Mouse (Mus musculus): Measurements from ENCODE around the gene Stra6. TPM values are rescaled to one million over a fixed set of nuclear protein-coding genes. Genes with fewer than 3 reads are reported as not detected.

The Stra6 gene
- total RNA-seq, 1 experiment, result 4.5 TPM

DNA sequence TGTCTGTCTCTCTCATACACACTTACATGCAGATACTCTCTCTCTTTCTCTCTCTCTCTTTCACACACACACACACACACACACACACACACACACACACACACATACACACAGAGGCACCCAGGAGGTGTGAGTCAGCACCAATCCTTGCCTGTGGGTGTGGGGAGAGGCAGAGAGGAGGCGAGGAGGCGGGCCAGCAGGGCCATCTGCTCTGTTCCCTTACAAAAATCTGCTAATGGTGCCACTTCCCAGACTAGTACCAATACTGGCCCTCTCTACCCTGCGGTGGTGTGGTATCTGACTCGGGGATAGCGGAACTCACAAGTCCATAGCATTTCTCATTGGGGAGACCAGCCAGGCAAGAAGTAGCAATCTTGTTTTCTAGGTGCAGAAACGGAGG lies 47.8 kb downstream of the Stra6 start:
- Histone ChIP-seq H3K9ac (ENCODE audit: insufficient read depth, low read depth, low read length, poor library complexity, severe bottlenecking) (no peak overlapping the region), H3K27ac (ENCODE audit: insufficient read depth, low read depth, low read length, poor library complexity, severe bottlenecking) (no peak overlapping the region), H3K9me3 (ENCODE audit: control insufficient read depth, insufficient read depth, low read depth, low read length) (no peaks in the 10 kb centered on the region), H3K4me3 (ENCODE audit: insufficient read depth in 1 of 2, low read depth in 1 of 2, low read length in 2 of 2, poor library complexity in 1 of 2, severe bottlenecking in 1 of 2) (no peak overlapping the region), H3K36me3 (ENCODE audit: control insufficient read depth, insufficient read depth, low read length, poor library complexity, severe bottlenecking) (no peaks in the 10 kb centered on the region), H3K4me1 (ENCODE audit: control insufficient read depth in 2 of 2, insufficient read depth in 2 of 2, low read length in 2 of 2, poor library complexity in 1 of 2) (peaks cover 6 to 32% of the 10 kb centered on the region in 2 experiments)
- no peak for TF ChIP-seq ZNF384 (IDR thresholded peaks at IDR 0.05; ENCODE audit: low read depth, low read length)
- no peak for TF ChIP-seq CHD2 (IDR thresholded peaks at IDR 0.05; ENCODE audit: low read depth, low read length)
- no peak for TF ChIP-seq ZC3H11A (IDR thresholded peaks at IDR 0.05; ENCODE audit: borderline replicate concordance, low read depth, low read length)
- TF ChIP-seq HCFC1 (IDR thresholded peaks at IDR 0.05; ENCODE audit: borderline replicate concordance, insufficient read depth, low read length), result no peak
- TF ChIP-seq MAFK (IDR thresholded peaks at IDR 0.05; ENCODE audit: insufficient read depth, low read depth, low read length), result no peak
- in situ Hi-C loops (cut with MboI; ENCODE audit: low sequenced_read_pairs in 2 of 2, unreplicated experiment in 2 of 2), result no loop called here
- DNase-seq (ENCODE audit: low read depth, low spot score), result no peak

DNA sequence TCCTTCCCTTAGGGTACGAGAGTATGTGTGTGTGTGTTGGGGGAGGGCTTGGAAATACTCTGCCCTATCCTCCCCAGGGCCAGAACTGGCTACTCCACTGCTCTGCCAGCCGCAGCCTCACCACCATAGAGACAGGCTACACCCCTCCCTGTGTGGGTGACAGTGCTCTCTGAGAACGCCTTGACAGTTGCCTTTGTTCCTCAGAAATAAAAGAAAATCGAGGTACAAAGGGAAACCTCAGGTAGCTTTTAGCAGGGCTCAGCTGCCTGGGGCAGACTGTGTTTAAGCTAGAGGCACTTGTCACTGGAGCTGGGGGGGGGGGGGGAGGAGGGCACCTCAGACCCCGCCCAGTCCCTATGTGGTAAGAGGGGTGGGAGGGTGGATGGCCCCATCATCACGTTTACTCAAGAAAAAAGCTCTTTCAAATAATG lies 48.7 kb downstream of the Stra6 start:
- TF ChIP-seq ZNF384 (IDR thresholded peaks at IDR 0.05; ENCODE audit: low read depth, low read length) (no peak), HCFC1 (IDR thresholded peaks at IDR 0.05; ENCODE audit: borderline replicate concordance, insufficient read depth, low read length) (no peak), ZC3H11A (IDR thresholded peaks at IDR 0.05; ENCODE audit: borderline replicate concordance, low read depth, low read length) (no peak), MAFK (IDR thresholded peaks at IDR 0.05; ENCODE audit: insufficient read depth, low read depth, low read length) (no peak), CHD2 (IDR thresholded peaks at IDR 0.05; ENCODE audit: low read depth, low read length) (no peak)
- H3K9ac ChIP-seq (ENCODE audit: insufficient read depth, low read depth, low read length, poor library complexity, severe bottlenecking), result no peak overlapping the region
- no peak for DNase-seq (ENCODE audit: low read depth, low spot score)
- no peak overlapping the region for H3K27ac ChIP-seq (ENCODE audit: insufficient read depth, low read depth, low read length, poor library complexity, severe bottlenecking)
- in situ Hi-C loops (cut with MboI; ENCODE audit: low sequenced_read_pairs in 2 of 2, unreplicated experiment in 2 of 2), result no loop called here
- H3K4me1 ChIP-seq (ENCODE audit: control insufficient read depth in 2 of 2, insufficient read depth in 2 of 2, low read length in 2 of 2, poor library complexity in 1 of 2), result peaks cover 6 to 32% of the 10 kb centered on the region in 2 experiments
- no peak overlapping the region for H3K4me3 ChIP-seq (ENCODE audit: insufficient read depth in 1 of 2, low read depth in 1 of 2, low read length in 2 of 2, poor library complexity in 1 of 2, severe bottlenecking in 1 of 2)
- no peaks in the 10 kb centered on the region for H3K36me3 ChIP-seq (ENCODE audit: control insufficient read depth, insufficient read depth, low read length, poor library complexity, severe bottlenecking)
- H3K9me3 ChIP-seq (ENCODE audit: control insufficient read depth, insufficient read depth, low read depth, low read length), result no peaks in the 10 kb centered on the region

DNA sequence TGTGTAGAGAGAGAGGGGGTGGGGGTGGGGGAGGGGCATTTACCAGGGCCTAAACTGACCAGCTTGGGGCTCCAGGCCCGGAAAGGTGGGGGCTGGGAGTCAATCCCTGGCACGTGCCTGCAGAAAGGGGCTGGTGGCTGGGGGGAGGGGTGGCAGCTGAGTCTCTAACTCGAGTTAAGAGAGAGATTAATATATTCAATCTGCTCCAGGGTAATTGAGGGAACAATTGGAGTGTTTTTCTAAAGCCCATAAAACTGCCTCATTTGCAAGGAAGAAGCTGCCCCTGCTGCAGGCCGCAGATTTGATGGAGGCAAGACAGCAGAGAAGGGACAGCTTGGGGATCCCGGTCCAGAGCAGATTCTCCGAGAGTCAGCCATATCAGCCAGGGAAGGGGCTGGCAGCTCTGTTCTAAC lies 49.3 kb downstream of the Stra6 start:
- Histone ChIP-seq H3K9me3 (ENCODE audit: control insufficient read depth, insufficient read depth, low read depth, low read length) (no peaks in the 10 kb centered on the region), H3K4me1 (ENCODE audit: control insufficient read depth in 2 of 2, insufficient read depth in 2 of 2, low read length in 2 of 2, poor library complexity in 1 of 2) (peaks cover 6 to 32% of the 10 kb centered on the region in 2 experiments), H3K27ac (ENCODE audit: insufficient read depth, low read depth, low read length, poor library complexity, severe bottlenecking) (no peak overlapping the region), H3K36me3 (ENCODE audit: control insufficient read depth, insufficient read depth, low read length, poor library complexity, severe bottlenecking) (no peaks in the 10 kb centered on the region), H3K4me3 (ENCODE audit: insufficient read depth in 1 of 2, low read depth in 1 of 2, low read length in 2 of 2, poor library complexity in 1 of 2, severe bottlenecking in 1 of 2) (peak overlapping the region; percentile 54 to 69), H3K9ac (ENCODE audit: insufficient read depth, low read depth, low read length, poor library complexity, severe bottlenecking) (no peak overlapping the region)
- in situ Hi-C loops (cut with MboI; ENCODE audit: low sequenced_read_pairs in 2 of 2, unreplicated experiment in 2 of 2), result no loop called here
- TF ChIP-seq CHD2 (IDR thresholded peaks at IDR 0.05; ENCODE audit: low read depth, low read length) (no peak), ZNF384 (IDR thresholded peaks at IDR 0.05; ENCODE audit: low read depth, low read length) (no peak), ZC3H11A (IDR thresholded peaks at IDR 0.05; ENCODE audit: borderline replicate concordance, low read depth, low read length) (no peak), HCFC1 (IDR thresholded peaks at IDR 0.05; ENCODE audit: borderline replicate concordance, insufficient read depth, low read length) (no peak), MAFK (IDR thresholded peaks at IDR 0.05; ENCODE audit: insufficient read depth, low read depth, low read length) (no peak)
- DNase-seq (ENCODE audit: low read depth, low spot score), result no peak

DNA sequence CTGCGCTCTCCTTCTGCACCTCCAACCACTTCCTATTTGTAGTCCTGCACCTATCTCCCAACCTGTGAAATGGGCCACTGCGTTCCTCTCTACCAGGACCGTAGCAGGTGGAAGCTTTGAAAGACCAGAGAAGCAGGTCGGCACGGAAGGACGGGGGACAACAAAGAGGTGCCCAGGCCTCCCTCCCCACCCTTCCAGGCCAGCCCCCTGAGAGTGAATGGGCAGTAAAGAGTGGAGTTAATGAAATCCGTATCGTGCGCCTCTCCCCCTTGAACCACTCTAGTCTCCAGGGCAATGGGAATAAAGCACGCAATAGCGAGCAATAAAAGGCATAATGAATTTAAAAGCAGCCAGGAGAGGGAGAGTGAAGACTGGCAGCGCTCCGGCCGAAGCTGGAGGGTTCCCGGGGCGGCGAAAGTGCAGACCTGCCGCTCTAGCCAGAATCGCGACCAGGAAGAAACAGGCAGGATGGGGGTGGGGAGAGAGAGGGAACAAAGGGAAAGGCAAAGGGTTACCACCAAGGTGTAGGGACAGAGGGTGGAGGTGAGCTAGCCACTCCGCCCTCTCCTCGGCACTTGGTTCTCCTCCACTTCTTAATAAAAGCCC lies 49.8 kb downstream of the Stra6 start:
- peak overlapping the region; percentile 45; the same call in 1 of the 2 replicates for H3K9ac ChIP-seq (ENCODE audit: insufficient read depth, low read depth, low read length, poor library complexity, severe bottlenecking)
- DNase-seq (ENCODE audit: low read depth, low spot score), result peak; percentile 39
- H3K27ac ChIP-seq (ENCODE audit: insufficient read depth, low read depth, low read length, poor library complexity, severe bottlenecking), result no peak overlapping the region
- in situ Hi-C loops (cut with MboI; ENCODE audit: low sequenced_read_pairs in 2 of 2, unreplicated experiment in 2 of 2), result no loop called here
- H3K9me3 ChIP-seq (ENCODE audit: control insufficient read depth, insufficient read depth, low read depth, low read length), result no peaks in the 10 kb centered on the region
- H3K4me3 ChIP-seq (ENCODE audit: insufficient read depth in 1 of 2, low read depth in 1 of 2, low read length in 2 of 2, poor library complexity in 1 of 2, severe bottlenecking in 1 of 2), result peak overlapping the region; percentile 54 to 69
- TF ChIP-seq CHD2 (IDR thresholded peaks at IDR 0.05; ENCODE audit: low read depth, low read length) (no peak), ZNF384 (IDR thresholded peaks at IDR 0.05; ENCODE audit: low read depth, low read length) (no peak), MAFK (IDR thresholded peaks at IDR 0.05; ENCODE audit: insufficient read depth, low read depth, low read length) (no peak), ZC3H11A (IDR thresholded peaks at IDR 0.05; ENCODE audit: borderline replicate concordance, low read depth, low read length) (no peak), HCFC1 (IDR thresholded peaks at IDR 0.05; ENCODE audit: borderline replicate concordance, insufficient read depth, low read length) (no peak)
- H3K36me3 ChIP-seq (ENCODE audit: control insufficient read depth, insufficient read depth, low read length, poor library complexity, severe bottlenecking), result no peaks in the 10 kb centered on the region
- peaks cover 6 to 32% of the 10 kb centered on the region in 2 experiments for H3K4me1 ChIP-seq (ENCODE audit: control insufficient read depth in 2 of 2, insufficient read depth in 2 of 2, low read length in 2 of 2, poor library complexity in 1 of 2)

Data from ES-E14 (cell line).